Mouse (Mus musculus): ENCODE data around the gene Habp4. TPM values are rescaled to one million over a fixed set of nuclear protein-coding genes. Genes with fewer than 3 reads are reported as not detected.

Gene Habp4
- polyA plus RNA-seq, 1 experiment, result 8.3 TPM

DNA sequence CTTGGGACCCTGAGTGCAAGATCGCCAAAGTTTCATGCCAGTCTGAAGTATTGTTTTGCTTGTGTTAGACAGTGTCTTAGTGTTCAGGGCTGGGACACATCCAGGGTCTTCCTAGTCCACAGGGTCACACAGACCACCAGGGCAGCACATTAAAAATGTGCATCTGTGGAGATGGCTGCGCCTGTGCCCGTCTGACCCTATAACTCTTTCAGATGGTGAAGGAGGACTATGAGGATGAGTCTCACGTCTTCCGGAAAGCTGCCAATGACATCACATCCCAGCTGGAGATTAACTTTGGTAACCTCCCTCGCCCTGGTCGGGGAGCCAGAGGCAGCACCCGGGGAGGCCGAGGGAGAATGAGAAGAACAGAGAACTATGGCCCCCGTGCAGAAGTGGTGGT is 22.7 kb downstream of the Habp4 start:
- H3K27me3 ChIP-seq (ENCODE audit: control insufficient read depth, insufficient read depth, low read length), result no peaks in the 10 kb centered on the region
- H3K4me1 ChIP-seq (ENCODE audit: control insufficient read depth, insufficient read depth, insufficient read length), result 0 out of 2 replicates have a peak, but pooled peaks cover 2% of the 10 kb centered on the region
- H3K4me3 ChIP-seq (ENCODE audit: extremely low read depth, insufficient read depth, insufficient read length), result no peak overlapping the region
- H3K36me3 ChIP-seq (ENCODE audit: control insufficient read depth, insufficient read depth, low read length), result 0 out of 2 replicates have a peak, but pooled peaks cover 1% of the 10 kb centered on the region
- 92% methylated on average over 10 of the region's 10 CpGs for WGBS
- no peak overlapping the region for H3K27ac ChIP-seq (ENCODE audit: insufficient read depth, low read length)
- no peak for DNase-seq (ENCODE audit: low read depth in 1 of 2, low spot score in 2 of 2)
- TF ChIP-seq CTCF (IDR thresholded peaks at IDR 0.05; ENCODE audit: extremely low read depth, insufficient read depth, insufficient read length, insufficient replicate concordance) (no peak), POLR2A (IDR thresholded peaks at IDR 0.05; ENCODE audit: low read depth, low read length) (no peak)

DNA sequence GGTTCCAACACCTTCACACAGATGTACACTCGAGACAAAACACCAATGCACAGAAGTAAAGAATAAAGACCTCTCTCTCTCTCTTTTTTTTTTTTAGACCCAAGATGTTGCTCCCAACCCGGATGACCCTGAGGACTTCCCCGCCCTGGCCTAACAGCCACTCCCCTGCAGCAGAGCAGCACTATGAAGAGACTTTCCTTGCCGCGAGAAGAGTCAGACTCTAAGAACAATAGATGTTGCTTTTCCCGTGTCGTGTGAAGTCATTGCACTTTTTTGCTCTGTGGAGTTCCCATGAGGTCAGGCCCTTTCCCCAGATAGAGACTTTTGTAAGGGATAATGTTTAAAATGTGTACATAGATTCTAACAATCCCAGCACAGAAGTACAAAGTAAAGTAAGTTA is 23.6 kb downstream of the Habp4 start:
- WGBS, result 80% methylated on average over 7 of the region's 7 CpGs

DNA sequence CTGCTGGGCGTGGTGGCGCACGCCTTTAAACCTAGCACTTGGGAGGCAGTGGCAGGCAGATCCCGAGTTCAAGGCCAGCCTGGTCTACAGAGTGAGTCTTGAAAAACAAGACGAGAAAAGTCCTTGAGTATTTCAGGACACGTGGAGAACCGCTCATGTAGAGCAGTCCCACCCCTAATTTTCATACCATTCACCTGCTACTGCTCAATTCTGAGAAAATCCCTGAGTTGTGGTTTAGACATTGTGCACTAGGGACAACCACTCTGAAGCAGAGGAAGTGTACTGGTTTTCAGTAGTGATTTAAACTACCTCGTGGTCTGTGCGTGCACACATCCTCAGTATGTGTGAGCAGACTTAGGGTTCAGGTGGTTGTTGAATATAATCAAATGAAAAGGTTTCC is 24.0 kb downstream of the Habp4 start:
- H3K27ac ChIP-seq (ENCODE audit: insufficient read depth, low read length), result no peak overlapping the region
- 0 out of 2 replicates have a peak, but pooled peaks cover 2% of the 10 kb centered on the region for H3K4me1 ChIP-seq (ENCODE audit: control insufficient read depth, insufficient read depth, insufficient read length)
- no peak overlapping the region for H3K4me3 ChIP-seq (ENCODE audit: extremely low read depth, insufficient read depth, insufficient read length)
- 53% methylated on average over 9 of the region's 9 CpGs for WGBS
- 0 out of 2 replicates have a peak, but pooled peaks cover 1% of the 10 kb centered on the region for H3K36me3 ChIP-seq (ENCODE audit: control insufficient read depth, insufficient read depth, low read length)
- no peaks in the 10 kb centered on the region for H3K27me3 ChIP-seq (ENCODE audit: control insufficient read depth, insufficient read depth, low read length)
- no peak for DNase-seq (ENCODE audit: low read depth in 1 of 2, low spot score in 2 of 2)
- no peak for TF ChIP-seq POLR2A (IDR thresholded peaks at IDR 0.05; ENCODE audit: low read depth, low read length)
- TF ChIP-seq CTCF (IDR thresholded peaks at IDR 0.05; ENCODE audit: extremely low read depth, insufficient read depth, insufficient read length, insufficient replicate concordance), result no peak

More for the DNA sequence above, 23.6 kb downstream of the Habp4 start:
- no peak for DNase-seq (ENCODE audit: low read depth in 1 of 2, low spot score in 2 of 2)
- H3K4me3 ChIP-seq (ENCODE audit: extremely low read depth, insufficient read depth, insufficient read length), result no peak overlapping the region
- 0 out of 2 replicates have a peak, but pooled peaks cover 2% of the 10 kb centered on the region for H3K4me1 ChIP-seq (ENCODE audit: control insufficient read depth, insufficient read depth, insufficient read length)
- H3K27me3 ChIP-seq (ENCODE audit: control insufficient read depth, insufficient read depth, low read length), result no peaks in the 10 kb centered on the region
- H3K36me3 ChIP-seq (ENCODE audit: control insufficient read depth, insufficient read depth, low read length), result 0 out of 2 replicates have a peak, but pooled peaks cover 1% of the 10 kb centered on the region
- no peak overlapping the region for H3K27ac ChIP-seq (ENCODE audit: insufficient read depth, low read length)
- TF ChIP-seq CTCF (IDR thresholded peaks at IDR 0.05; ENCODE audit: extremely low read depth, insufficient read depth, insufficient read length, insufficient replicate concordance), result no peak
- no peak for TF ChIP-seq POLR2A (IDR thresholded peaks at IDR 0.05; ENCODE audit: low read depth, low read length)

DNA sequence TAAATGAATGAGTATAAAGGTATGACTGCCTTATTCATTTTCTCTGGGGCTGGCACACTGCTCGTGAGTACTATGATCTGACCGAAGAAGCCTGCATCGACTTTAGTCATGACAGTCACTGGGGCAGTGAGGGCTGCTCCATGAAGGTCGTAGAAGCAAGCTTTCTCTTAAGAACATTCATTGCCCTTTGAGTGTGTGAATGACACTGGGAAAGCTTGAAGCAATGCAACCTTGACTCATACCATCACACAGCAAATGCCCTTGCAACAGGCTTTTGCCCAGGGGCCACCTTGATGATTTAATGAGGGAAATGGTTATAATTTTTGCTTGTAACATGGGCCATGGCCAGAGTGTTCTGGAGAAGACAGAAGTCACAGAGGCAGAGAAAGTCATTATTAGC is 24.9 kb downstream of the Habp4 start:
- Histone ChIP-seq H3K4me3 (ENCODE audit: extremely low read depth, insufficient read depth, insufficient read length) (no peak overlapping the region), H3K27me3 (ENCODE audit: control insufficient read depth, insufficient read depth, low read length) (no peaks in the 10 kb centered on the region), H3K27ac (ENCODE audit: insufficient read depth, low read length) (no peak overlapping the region), H3K4me1 (ENCODE audit: control insufficient read depth, insufficient read depth, insufficient read length) (0 out of 2 replicates have a peak, but pooled peaks cover 2% of the 10 kb centered on the region), H3K36me3 (ENCODE audit: control insufficient read depth, insufficient read depth, low read length) (0 out of 2 replicates have a peak, but pooled peaks cover 1% of the 10 kb centered on the region)
- no peak for DNase-seq (ENCODE audit: low read depth in 1 of 2, low spot score in 2 of 2)
- TF ChIP-seq CTCF (IDR thresholded peaks at IDR 0.05; ENCODE audit: extremely low read depth, insufficient read depth, insufficient read length, insufficient replicate concordance) (no peak), POLR2A (IDR thresholded peaks at IDR 0.05; ENCODE audit: low read depth, low read length) (no peak)
- WGBS, result 88% methylated on average over 4 of the region's 4 CpGs

DNA sequence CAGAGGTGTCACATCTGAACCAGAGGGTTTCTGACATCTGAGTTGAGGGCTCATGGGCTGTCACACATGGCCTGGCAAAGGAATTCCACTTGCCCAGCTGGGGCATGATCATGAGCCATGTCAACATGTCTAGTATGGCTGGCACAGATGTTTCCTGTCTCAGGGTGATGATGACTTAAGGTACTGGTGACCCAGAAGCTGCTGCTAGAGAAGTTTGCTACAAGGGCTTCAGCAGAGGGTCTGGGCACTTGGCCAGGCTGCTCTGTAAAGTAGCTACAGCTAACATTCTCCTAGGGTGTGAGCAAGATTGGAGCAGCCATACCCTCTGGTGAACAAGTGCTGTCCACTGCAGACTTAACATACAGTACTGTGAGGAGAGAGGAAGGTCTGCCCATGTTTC is 25.4 kb downstream of the Habp4 start:
- no peak for DNase-seq (ENCODE audit: low read depth in 1 of 2, low spot score in 2 of 2)
- H3K27ac ChIP-seq (ENCODE audit: insufficient read depth, low read length), result no peak overlapping the region
- 0 out of 2 replicates have a peak, but pooled peaks cover 2% of the 10 kb centered on the region for H3K4me1 ChIP-seq (ENCODE audit: control insufficient read depth, insufficient read depth, insufficient read length)
- H3K4me3 ChIP-seq (ENCODE audit: extremely low read depth, insufficient read depth, insufficient read length), result no peak overlapping the region
- TF ChIP-seq CTCF (IDR thresholded peaks at IDR 0.05; ENCODE audit: extremely low read depth, insufficient read depth, insufficient read length, insufficient replicate concordance) (no peak), POLR2A (IDR thresholded peaks at IDR 0.05; ENCODE audit: low read depth, low read length) (no peak)
- H3K27me3 ChIP-seq (ENCODE audit: control insufficient read depth, insufficient read depth, low read length), result no peaks in the 10 kb centered on the region
- H3K36me3 ChIP-seq (ENCODE audit: control insufficient read depth, insufficient read depth, low read length), result 0 out of 2 replicates have a peak, but pooled peaks cover 1% of the 10 kb centered on the region

DNA sequence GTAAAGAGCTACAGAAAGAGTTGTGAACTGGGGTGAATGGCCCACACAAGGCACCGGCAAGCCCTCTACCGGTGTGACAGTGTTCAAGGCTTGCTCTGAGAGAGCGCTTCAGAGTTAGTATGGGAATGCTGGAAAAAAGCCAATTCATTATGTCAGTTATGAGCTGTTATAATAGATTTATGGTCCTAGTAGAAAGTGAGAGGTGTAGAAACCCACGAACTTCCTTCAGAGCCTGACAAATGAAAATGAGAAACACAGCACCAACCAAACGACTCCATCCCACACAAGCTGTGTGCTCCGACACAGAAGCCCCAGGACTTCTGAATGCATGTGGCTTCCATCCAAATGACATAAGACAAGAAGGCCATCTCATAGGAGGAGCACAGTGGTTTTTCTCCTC is 36.3 kb downstream of the Habp4 start:
- H3K27ac ChIP-seq (ENCODE audit: insufficient read depth, low read length), result no peak overlapping the region
- WGBS, result 31% methylated on average over 6 of the region's 6 CpGs
- no peak for DNase-seq (ENCODE audit: low read depth in 1 of 2, low spot score in 2 of 2)
- no peaks in the 10 kb centered on the region for H3K36me3 ChIP-seq (ENCODE audit: control insufficient read depth, insufficient read depth, low read length)
- no peak overlapping the region for H3K4me3 ChIP-seq (ENCODE audit: extremely low read depth, insufficient read depth, insufficient read length)
- no peaks in the 10 kb centered on the region for H3K4me1 ChIP-seq (ENCODE audit: control insufficient read depth, insufficient read depth, insufficient read length)
- TF ChIP-seq POLR2A (IDR thresholded peaks at IDR 0.05; ENCODE audit: low read depth, low read length) (no peak), CTCF (IDR thresholded peaks at IDR 0.05; ENCODE audit: extremely low read depth, insufficient read depth, insufficient read length, insufficient replicate concordance) (no peak)
- H3K27me3 ChIP-seq (ENCODE audit: control insufficient read depth, insufficient read depth, low read length), result no peaks in the 10 kb centered on the region

DNA sequence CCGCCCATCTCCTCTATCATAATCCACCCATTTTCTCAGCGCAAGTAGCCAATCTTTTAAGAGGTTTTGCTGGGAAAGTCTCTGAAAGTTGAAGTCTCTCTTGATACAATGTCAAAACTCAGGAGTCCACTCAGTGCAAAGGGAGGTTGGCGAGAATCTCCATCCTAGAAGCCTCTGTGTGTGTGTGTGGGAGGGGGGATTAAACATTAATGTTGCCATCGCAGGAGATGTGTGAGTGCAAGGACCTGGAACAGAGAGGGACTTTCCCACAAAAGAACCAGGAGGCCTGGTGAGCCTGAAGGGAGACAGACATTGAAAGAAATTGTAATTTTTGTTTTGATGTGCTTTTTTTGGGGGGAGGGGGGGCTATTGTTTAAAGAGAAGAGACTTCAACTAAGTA is 36.7 kb downstream of the Habp4 start:
- WGBS, result 81% methylated on average over 4 of the region's 4 CpGs
- Histone ChIP-seq H3K36me3 (ENCODE audit: control insufficient read depth, insufficient read depth, low read length) (no peaks in the 10 kb centered on the region), H3K27me3 (ENCODE audit: control insufficient read depth, insufficient read depth, low read length) (no peaks in the 10 kb centered on the region), H3K27ac (ENCODE audit: insufficient read depth, low read length) (no peak overlapping the region), H3K4me1 (ENCODE audit: control insufficient read depth, insufficient read depth, insufficient read length) (no peaks in the 10 kb centered on the region), H3K4me3 (ENCODE audit: extremely low read depth, insufficient read depth, insufficient read length) (no peak overlapping the region)
- DNase-seq (ENCODE audit: low read depth in 1 of 2, low spot score in 2 of 2), result no peak
- no peak for TF ChIP-seq CTCF (IDR thresholded peaks at IDR 0.05; ENCODE audit: extremely low read depth, insufficient read depth, insufficient read length, insufficient replicate concordance)
- no peak for TF ChIP-seq POLR2A (IDR thresholded peaks at IDR 0.05; ENCODE audit: low read depth, low read length)

Measured in spleen, adult 2 months (tissue).